Mouse (Mus musculus) liver, postnatal 0 days (tissue): ENCODE data around the gene Ccdc9.
"Not testable (repeated sequence)": the region's sequence is repeated elsewhere in the genome, so short reads cannot be mapped to it uniquely, and the experiment has no call there.

ENCODE experiments used
- CTCF ChIP-seq: sonication (generic); IDR thresholded peaks from 2 replicates; pipeline ENCODE4 v1.5.1; 2016; ENCODE audit warnings: antibody characterized with exemption, low read depth
- EP300 ChIP-seq: IDR thresholded peaks from 2 replicates; pipeline ENCODE4 v1.6.1; 2016; ENCODE audit warnings: antibody characterized with exemption, low read depth, mild to moderate bottlenecking

DNA sequence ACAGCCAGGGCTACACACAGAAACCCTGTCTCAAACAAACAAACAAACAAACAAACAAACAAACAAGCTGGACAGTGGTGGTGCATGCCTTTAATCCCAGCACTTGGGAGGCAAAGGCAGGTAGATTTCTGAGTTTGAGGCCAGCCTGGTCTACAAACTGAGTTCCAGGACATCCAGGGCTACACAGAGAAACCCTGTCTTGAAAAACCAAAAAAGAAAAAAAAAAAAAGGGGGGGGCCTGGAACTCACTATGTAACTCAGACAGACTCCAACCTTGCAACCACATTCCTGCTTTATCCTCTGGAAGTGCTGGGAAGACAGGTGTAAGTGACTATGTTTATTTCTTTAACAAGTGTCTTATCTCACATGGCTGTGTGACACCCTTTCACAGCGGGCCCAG is 21.5 kb upstream of the Ccdc9 start, which contains the start of gene Bbc3:
- not testable (repeated sequence) for TF ChIP-seq CTCF, EP300
